Mouse (Mus musculus) cerebellum, adult 8-10 months (tissue): ENCODE measurements around the gene Cdc25b.
"Not testable (repeated sequence)": the region's sequence is repeated elsewhere in the genome, so short reads cannot be mapped to it uniquely, and the experiment has no call there.

ENCODE experiments used
- DNase-seq: peaks from one replicate; pipeline ENCODE4 v3.0.0; 2022

Gene Cdc25b

GRCm38 (mm10) chr2:131196606-131197316, 10.0 kb downstream of the Cdc25b start:
- DNase-seq: no peak

GRCm38 (mm10) chr2:131200710-131201109, 14.0 kb downstream of the Cdc25b start:
- no peak for DNase-seq

- DNase-seq: no peak
Measured at GRCm38 (mm10) chr2:131201262-131201661, 14.5 kb downstream of the Cdc25b start.

- DNase-seq: no peak
Measured at GRCm38 (mm10) chr2:131203816-131204409, 17.2 kb downstream of the Cdc25b start.

GRCm38 (mm10) chr2:131204410-131204981, 17.7 kb downstream of the Cdc25b start:
- DNase-seq: no peak

- no peak for DNase-seq
Measured at GRCm38 (mm10) chr2:131205521-131206182, 18.9 kb downstream of the Cdc25b start.

GRCm38 (mm10) chr2:131206778-131207177, 20.0 kb downstream of the Cdc25b start, which contains the start of gene Ap5s1:
TSS of gene Ap5s1 (plus strand) at chr2:131207078.
- no peak for DNase-seq

GRCm38 (mm10) chr2:131208356-131208755, 21.6 kb downstream of the Cdc25b start:
- no peak for DNase-seq

- peak; percentile 32 for DNase-seq
Measured at GRCm38 (mm10) chr2:131209125-131209795, 22.5 kb downstream of the Cdc25b start.

GRCm38 (mm10) chr2:131209969-131210792, 23.4 kb downstream of the Cdc25b start:
- DNase-seq: peak; percentile 96

GRCm38 (mm10) chr2:131211026-131211615, 24.4 kb downstream of the Cdc25b start:
- DNase-seq: peak; percentile 48

- no peak for DNase-seq
Measured at GRCm38 (mm10) chr2:131213773-131214172, 27.0 kb downstream of the Cdc25b start.

GRCm38 (mm10) chr2:131215941-131216858, 29.5 kb downstream of the Cdc25b start:
- DNase-seq: no peak

- no peak for DNase-seq
Measured at GRCm38 (mm10) chr2:131220030-131220429, 33.3 kb downstream of the Cdc25b start.

- no peak for DNase-seq
Measured at GRCm38 (mm10) chr2:131221853-131222515, 35.2 kb downstream of the Cdc25b start.

- no peak for DNase-seq
Measured at GRCm38 (mm10) chr2:131222562-131222961, 35.8 kb downstream of the Cdc25b start.

GRCm38 (mm10) chr2:131223569-131223968, 36.8 kb downstream of the Cdc25b start:
- no peak for DNase-seq

GRCm38 (mm10) chr2:131225178-131225577, 38.4 kb downstream of the Cdc25b start:
- DNase-seq: no peak

- DNase-seq: not testable (repeated sequence)
Measured at GRCm38 (mm10) chr2:131226669-131227068, 39.9 kb downstream of the Cdc25b start.

- no peak for DNase-seq
Measured at GRCm38 (mm10) chr2:131227243-131227642, 40.5 kb downstream of the Cdc25b start.
